Mouse (Mus musculus) left cerebral cortex, adult 11 months (tissue): ENCODE results near the gene Ttll13.

Experiments used
- DNase-seq: peaks from one replicate; pipeline ENCODE4 v3.0.0; 2022; ENCODE audit warnings: low spot score

Gene Ttll13

DNA sequence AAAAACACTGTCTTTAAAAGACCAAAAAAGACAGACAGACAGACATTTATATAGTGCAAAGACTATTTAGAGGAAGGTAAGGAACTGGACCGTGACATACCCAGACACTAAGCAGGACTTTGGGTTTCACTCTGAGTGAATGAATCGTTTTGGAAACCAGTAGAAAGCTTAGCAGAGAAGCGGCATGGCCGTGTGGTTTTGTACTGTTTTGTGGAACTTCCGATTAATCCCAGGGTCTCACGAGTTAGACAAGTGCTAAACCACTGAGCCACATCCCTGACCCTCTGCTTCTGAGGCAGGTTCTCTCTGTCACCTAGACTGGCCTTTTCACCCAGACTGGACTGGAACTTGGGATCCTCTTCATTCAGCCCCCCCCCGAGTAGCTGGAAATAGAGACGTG lies 31.7 kb upstream of the Ttll13 start:
- DNase-seq = no peak

DNA sequence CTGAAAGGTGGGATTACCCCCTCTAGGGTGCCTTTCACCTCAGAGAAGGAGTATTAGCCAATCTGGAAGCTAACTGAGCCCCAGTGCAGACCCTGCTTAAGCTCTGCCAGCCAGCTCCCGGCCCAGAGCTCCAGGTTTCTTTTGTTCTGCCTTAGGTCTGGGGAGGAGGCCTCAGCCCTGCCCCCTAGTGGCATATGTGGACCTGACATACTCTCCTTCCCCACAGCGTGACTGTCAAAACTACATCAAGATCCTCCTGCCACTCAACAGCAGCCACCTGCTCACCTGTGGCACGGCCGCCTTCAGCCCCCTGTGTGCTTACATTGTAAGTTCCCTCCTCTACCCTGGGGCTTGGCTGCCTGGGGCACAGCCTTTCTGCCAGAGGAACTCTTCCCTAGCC lies 30.8 kb upstream of the Ttll13 start:
- DNase-seq = peak; percentile 49

DNA sequence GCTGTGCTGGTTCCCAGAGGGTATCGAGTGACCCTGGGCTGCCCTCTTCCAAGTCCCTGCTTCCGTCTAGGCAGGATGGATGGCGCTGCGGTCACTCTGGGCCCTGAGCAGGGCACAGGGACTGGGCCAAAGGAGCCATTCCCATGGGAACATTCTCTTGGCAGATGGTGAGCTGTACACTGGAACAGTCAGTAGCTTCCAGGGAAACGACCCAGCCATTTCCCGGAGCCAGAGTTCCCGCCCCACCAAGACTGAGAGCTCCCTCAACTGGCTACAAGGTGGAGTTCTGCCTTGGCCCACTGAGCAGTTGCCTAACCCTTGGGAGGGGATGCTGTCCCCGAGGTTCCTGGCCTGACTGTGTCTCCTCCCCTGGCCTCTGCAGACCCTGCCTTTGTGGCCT lies 29.6 kb upstream of the Ttll13 start:
- no peak for DNase-seq

DNA sequence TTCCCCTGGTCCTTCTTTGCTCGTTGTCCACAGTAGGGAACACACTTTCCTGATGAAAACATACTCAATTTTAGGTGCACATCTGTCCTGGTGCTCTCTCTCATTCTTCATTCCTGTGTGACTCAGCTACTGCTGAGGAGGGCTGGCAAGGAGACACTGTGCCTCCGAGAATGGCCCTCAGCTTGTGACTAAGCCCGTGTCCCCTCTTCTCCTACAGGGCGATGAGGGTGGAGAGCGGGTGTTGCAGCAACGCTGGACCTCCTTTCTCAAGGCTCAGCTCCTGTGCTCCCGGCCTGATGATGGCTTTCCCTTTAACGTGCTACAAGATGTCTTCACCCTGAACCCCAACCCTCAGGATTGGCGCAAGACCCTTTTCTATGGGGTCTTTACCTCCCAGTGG lies 27.5 kb upstream of the Ttll13 start:
- DNase-seq = no peak

DNA sequence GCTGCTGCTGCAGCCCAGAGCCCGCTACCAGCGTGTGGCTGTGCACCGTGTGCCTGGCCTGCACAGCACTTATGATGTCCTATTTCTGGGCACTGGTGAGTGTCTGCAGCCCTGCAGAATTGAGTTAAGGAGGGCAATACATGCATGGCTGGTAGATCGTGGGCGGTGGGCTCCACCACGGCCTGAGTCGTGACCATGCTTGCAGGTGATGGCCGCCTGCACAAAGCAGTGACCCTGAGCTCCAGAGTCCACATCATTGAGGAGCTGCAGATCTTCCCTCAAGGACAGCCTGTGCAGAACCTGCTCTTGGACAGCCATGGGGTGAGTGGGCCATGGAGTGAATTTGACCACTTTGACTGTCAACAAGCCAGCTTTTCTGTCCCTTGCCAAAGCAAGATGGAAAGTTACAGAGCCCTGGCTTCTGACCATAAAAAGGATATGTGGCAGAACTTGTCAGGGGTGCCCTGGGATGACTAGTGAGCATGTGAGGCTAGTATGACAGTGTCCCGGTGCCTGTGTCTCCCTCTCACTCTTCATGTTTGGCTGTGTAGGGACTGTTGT lies 25.9 kb upstream of the Ttll13 start:
- no peak for DNase-seq

DNA sequence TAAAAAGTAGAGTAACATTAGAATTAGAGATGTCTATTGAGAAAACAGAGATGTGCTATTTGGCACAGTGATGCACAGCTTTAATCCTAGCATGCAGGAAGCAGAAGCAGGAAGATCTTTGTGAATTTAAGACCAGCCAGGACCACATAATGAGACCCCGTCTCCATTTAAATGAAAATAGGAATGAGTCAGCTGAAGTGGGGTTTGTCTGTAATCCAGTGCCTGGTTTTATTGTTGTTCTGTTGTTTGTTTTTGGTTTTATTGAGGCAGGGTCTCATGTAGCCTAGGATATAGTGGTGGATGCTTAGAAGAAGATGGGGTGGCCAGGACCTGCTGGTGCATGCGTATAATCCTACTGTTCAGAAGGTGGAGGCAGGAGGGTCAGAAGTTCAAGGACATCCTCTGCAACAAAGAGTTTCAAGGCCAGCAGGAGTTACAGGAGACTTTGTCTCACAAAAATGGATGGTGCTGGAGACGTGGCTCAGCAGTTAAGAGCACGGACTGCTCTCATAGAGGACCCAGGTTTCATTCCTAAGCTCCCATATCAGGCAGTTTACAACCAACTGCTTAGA lies 24.9 kb upstream of the Ttll13 start:
- DNase-seq = no peak

DNA sequence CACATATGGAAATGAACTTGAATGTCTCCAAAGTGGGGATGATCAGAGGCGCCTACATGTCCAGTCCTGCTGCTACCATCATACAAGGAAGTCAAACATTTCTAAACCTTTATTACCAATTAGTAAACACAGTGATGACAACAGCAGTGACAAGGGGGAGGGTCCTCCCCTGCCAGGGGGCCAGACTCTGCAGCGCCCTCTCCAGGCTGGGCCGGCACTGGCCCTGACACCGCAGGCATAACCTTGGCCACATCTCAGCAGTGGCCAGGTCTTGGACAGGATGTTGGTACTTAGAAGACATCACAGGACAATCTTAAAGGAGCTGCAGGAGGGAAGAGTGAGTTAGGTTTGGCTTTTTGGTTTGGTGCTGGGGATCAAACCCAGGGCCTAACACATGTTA lies 19.1 kb upstream of the Ttll13 start:
- DNase-seq = no peak

DNA sequence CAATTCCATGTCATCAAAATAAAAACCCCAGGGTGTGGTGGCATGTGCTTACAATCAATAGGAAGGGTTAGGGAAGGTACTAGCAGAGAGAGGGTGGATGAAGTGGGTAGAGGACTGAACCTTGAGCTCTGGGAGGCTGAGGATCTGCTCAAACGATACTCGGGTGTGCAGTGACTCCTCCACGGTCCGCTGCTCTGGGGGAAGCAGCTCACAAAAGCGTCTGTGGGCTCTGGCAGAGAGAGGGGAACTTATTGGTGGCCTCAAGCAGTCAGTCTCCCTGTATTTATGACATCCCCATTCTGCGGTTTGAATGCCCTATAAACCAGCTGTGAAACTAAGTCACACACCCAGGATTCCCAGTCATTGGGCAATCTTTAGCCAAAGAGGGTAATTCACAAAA lies 16.0 kb upstream of the Ttll13 start:
- no peak for DNase-seq

DNA sequence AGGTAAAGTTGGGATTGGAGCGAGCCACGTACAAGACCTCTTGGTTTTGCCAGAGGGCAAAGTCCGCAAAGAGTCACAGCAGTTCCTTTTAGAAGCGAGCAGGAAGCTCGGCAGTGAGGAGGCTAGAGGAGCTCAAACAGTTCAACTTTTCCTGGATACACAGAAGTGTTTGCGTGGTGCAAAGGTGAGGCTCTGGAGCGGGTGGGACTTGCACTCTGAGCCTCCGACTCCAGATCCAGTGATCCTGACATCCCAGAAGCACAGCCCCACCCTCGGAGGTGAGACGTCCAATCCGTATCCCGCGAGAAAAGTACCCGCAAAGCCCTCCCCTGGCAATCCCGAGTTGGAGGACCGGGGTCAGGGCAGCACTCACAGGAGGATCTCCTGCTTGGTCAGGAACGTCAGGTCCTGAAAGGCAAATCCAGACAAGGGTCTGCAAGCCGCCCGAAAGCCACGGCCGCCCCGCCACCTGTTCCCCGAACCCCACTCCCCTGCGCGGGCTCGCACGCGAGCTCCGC lies 14.1 kb upstream of the Ttll13 start:
- DNase-seq = no peak

DNA sequence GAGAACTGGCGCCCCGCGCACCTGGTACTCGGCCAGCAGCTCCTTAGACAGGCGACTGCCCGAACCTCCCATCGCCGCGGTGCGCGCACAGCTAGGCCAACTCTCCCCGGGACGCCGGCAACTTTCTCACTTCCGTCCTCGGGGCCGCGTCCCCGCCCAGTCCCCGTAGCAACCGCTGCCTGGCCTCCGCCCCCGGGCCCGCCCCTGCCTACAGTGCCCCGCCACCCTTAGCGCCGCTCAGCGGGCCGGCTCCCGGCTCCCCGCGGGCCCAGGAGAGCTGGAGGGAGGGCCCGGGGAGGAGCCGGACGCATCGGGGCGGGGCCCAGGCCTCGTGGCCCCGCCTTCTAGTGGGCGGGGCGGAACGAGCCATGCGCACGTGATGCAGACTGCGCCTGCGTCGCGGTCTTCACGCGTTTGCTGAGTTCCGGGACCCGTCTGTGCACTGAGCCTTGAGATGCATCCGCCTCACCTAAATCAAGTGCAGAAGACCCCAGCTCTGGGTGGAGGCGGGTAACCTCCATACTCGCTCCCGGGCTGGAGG lies 13.6 kb upstream of the Ttll13 start, which contains the start of the genes Cib1 and Gdpgp1:
TSS of gene Cib1 (minus strand) at position 325 of the 541 bp plus-strand sequence.
TSS of gene Gdpgp1 (plus strand) at position 377 of the 541 bp plus-strand sequence.
- DNase-seq = peak; percentile 93

DNA sequence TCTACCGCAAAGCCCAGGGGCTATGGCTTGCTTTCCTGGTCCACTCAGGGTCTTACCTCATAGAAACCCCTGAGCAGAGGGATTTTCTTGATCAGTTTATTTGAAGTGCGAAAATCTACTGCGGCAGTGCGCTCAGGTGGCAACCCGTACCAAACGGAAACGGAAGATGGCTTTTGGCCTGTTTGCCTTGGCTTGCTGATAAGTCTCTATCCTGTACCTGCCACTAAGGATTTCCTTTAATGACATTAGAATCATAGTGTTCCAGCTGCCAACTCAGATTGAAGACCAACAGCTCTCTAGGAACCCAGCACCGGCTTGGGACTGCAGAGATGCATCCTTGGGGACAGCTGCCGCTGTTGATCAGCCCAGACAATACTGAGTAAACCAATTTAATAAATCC lies 12.4 kb upstream of the Ttll13 start:
- DNase-seq = no peak

DNA sequence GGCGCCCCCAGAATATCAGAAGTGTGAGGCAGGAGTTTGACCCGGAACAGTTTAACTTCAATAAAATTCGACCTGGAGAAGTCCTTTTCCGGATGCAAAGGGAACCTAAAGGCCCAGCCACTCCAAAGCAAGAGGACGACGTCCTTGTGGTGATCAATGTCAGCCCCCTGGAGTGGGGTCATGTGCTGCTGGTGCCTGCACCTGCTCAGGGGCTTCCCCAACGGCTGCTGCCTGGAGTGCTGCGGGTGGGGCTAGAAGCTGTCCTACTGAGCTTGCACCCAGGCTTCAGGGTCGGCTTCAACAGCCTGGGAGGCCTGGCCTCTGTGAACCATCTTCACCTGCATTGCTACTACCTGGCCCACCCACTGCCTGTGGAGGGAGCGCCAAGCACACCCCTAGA lies 7.6 kb upstream of the Ttll13 start:
- no peak for DNase-seq

DNA sequence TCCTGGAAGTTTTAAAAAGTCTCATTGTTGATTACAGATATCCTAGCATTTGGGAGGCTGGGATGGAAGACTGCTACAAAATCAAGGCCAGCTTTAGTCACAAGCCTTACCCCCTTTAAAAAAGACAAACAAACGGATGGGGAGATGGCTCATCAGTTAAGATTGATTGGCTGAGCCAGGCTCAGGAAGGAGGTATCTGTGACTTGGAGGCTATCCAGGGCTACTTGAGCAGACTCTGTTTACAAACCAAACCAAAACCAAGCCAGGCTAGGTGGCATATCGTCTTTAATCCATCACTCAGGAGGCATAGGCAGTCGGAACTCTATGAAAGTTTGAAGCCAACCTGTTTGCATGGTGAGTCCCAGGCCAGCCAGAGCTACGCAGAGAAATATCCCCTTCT lies 4.5 kb upstream of the Ttll13 start:
- DNase-seq = no peak

DNA sequence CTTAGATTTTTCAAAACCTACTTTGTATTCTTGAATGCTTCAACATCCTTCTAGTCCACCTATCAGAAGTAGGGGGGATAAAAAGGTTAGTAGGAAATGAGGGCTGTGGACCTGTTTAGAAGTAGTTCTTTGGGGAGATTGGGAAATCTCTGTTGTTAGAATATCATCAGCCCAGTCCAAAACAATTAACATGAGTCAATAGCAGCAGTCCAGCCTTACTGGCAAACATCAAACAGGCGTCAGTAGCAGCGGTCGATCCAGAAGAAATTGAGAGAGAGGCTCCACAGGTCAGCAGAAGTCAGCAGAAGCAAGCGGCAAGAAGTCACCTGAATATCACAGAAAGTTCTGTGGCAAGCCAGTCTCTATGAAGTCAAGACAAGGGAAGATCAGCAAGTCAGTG lies 1.3 kb upstream of the Ttll13 start:
- DNase-seq = no peak

DNA sequence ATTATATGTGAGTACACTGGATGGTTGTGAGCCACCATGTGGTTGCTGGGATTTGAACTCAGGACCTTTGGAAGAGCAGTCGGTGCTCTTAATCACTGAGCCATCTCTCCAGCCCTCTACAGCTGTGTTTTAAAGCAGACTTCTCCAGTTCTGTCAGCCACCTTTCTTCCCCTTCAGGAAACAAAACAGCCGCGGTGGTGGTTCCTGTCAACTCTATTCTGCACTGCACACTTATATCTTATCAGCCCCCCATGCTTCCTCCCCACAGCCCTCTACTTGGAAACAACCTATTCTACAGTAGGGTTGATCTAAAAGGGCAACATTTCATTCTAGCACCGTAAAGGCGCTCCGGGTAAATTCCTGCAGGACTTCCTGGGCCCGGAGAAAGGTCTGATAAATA lies 683 bp downstream of the Ttll13 start:
- DNase-seq = no peak

DNA sequence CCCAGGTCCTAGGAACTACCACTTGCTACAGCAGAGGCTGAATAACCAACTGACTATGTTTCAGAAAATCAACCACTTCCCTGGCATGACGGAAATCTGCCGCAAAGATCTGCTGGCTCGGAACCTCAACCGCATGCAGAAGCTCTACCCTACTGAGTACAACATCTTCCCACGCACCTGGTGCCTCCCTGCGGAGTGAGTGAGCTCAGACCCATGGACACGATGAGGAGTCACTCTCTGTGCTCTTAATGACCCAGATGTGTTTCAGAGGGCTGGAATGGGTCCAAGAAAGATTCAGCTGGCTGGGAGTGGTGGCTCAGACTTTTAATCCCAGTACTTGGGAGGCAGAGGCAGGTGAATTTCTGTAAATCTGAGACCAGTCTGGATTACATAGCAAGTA lies 6.3 kb downstream of the Ttll13 start:
- DNase-seq = no peak

DNA sequence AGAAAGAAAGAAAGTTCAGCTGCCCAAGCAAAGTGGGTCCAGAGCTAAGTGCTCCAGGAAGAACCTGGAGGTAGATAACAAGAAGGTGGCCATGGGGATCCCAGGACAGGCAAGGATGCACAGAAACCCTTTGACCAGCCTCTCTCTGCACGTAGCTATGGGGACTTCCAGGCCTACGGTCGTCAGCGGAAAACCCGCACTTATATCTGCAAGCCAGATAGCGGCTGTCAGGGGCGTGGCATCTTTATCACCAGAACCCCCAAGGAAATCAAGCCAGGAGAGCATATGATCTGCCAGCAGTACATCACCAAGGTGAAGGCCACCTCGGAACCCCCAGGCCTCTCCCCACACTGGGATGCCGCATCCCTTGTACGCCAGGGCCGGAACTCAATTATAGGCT lies 6.7 kb downstream of the Ttll13 start:
- DNase-seq = no peak

DNA sequence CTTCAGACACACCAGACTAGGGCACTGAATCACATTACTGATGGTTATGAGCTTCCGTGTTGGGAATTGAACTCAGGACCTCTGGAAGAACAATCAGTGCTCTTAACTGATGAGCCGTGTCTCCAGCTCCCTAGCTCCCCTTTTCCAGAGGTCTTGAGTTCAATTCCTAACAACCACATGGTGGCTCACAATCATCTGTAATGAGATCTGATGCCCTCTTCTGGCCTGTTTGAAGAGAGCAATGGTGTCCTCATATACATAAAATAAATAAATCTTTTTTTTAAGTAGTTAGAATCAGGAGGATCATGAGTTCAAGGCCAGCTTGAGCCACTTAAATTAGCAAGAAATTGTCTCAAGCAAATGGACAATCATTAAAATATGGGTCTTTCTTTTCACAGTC lies 9.8 kb downstream of the Ttll13 start:
- DNase-seq = no peak

DNA sequence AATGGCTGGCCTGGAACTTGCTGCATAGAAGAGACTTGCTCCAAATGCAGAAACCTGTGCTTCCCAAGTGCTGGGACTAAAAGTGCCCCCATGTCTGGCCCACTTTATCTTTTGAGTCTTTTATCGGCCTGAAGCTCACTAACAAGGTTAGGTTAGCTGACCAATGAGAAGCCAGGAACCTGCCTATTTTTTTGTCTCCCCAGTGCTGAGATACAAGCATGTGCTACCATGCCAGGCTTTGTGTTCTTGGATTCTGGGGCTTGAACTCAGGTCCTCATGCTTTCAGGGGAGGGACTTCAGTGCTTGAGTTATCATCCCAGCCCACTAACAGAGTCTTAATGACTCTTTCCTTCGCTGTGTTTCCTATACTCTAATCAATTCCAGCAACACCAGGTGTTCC lies 11.5 kb downstream of the Ttll13 start:
- no peak for DNase-seq

DNA sequence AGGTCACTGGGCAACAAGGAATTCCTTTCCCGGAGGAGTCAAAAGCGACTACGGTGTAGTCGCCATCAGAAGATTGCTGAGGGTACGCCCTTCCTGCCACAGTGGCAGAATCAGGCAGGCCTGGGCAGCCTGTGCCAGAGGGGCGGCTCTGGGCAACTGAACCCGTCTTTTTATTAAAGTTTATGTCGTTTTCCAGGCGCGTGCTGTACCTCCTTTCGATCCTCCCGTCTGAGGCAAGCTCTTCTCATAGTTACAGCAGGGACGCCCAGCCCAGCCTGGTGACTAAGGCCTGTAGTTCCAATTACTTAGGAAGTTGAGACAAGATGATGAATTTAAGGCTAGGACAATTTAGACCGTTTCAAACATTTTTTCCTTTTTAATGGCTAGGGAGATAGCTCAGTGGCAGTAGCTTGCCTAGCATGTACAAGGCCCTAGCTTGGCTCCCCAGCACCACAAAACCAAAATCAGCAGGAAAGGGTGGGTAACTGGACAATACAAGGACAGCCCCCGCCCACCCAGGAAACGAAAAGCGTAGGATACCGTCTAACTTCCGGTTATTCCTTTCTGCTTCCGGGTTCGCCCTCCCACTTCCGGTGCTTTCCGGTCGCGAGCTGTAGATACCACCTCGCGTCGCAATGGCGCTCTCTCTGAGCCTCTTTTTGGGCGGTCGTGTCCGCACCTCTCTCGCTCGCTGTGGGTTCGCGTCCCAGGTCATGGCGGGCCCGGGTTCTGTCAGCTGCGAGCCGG lies 14.6 kb downstream of the Ttll13 start, which contains the start of gene Ngrn:
TSS of gene Ngrn (plus strand) at position 591 of the 747 bp plus-strand sequence.
- DNase-seq = peak; percentile 71

DNA sequence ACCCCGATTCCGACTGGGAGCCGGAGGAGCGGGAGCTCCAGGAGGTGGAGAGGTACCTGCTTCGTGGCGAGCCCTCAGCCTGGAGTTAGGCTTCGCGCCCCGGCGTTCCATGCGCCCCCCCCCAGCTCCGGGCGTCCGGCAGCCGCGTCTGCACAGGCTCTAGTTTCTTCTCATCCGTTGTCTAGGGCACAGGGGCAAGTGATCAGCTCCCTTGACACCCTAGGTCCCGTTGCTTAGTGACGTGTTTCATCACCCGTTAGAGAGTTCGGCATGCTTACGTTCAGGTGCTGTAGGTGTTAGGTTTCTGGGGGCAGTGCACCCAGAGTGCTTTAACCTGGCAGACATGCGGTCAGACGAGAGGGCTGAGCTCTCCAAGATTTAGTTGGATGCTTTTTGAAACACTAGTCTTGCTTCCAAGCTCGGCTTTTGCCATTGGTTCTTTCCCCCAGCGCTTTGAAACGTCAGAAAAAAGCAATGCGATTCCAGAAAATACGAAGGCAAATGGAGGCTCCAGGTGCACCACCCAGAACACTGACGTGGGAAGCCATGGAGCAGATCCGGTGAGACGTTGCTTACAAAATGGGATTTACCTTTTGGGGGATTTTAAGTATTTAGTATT lies 15.3 kb downstream of the Ttll13 start:
- no peak for DNase-seq

DNA sequence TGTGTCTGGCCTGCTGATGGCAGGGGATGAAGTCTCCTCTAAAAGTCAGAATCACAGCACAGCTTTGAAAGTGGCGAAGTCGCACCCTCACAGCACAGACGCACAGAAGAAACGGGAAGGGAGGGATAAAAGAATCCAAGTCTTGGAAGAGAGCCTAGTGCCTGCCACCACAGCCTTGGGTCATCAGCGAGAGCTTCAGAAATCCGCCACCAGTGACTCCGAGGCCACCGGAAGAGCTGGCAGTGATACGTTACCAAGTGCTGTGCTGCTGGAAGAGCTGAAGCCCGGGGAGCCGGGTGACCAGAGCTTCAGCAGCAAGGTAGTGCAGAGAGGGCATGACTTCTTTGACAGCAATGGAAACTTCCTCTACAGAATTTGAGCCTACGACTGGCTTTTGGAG lies 18.4 kb downstream of the Ttll13 start:
- DNase-seq = no peak

DNA sequence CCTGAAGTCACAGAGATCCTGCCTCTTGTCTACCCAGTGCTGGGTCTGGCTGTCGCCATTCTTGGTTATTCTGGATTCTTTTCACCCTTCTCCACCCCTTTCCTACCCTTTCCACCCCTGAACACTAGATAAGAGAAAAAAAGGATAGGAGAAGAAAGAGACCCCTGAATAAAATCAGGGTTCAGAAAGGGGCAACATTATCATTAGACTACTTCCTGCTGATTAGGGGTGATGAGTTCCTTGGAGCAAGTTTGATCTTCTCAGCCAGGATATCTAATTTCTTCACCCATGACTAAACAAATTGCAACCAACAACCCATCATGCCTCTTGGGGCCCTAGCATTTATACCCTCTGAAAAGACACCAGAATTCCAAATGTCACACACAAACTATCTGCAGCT lies 21.6 kb downstream of the Ttll13 start:
- no peak for DNase-seq
